Mouse (Mus musculus) kidney, postnatal 0 days (tissue): Measurements from ENCODE around the gene Ncaph. TPM values are rescaled to one million over a fixed set of nuclear protein-coding genes. Genes with fewer than 3 reads are reported as not detected.
"Not testable (repeated sequence)": the region's sequence is repeated elsewhere in the genome, so short reads cannot be mapped to it uniquely, and the experiment has no call there.

Experiments used
- ATAC-seq: fragments of 200-750 bp; cut with Nextera tagmentation; replicated peaks from 2 replicates; pipeline ENCODE4 v1.8.0; 2017; ENCODE audit warnings: low read depth, moderate number of reproducible peaks, moderate TSS enrichment, moderate library complexity; ENCODE audit not compliant: low FRiP score
- DNase-seq: peaks from one replicate; pipeline ENCODE4 v3.0.0-alpha.2; 2016; ENCODE audit warnings: low spot score
- H3K27ac ChIP-seq: fragments of 300-500 bp; sonication (generic); 2 replicates; pipeline ENCODE4 v1.5.1; 2014; ENCODE audit warnings: mild to moderate bottlenecking
- H3K27me3 ChIP-seq: fragments of 300-500 bp; sonication (generic); 2 replicates; pipeline ENCODE4 v1.6.1; 2014; ENCODE audit warnings: low read length, mixed read lengths; ENCODE audit not compliant: insufficient read depth
- H3K36me3 ChIP-seq: fragments of 300-500 bp; sonication (generic); 2 replicates; pipeline ENCODE4 v1.6.1; 2014; ENCODE audit warnings: low read length, mixed read lengths; ENCODE audit not compliant: insufficient read depth
- H3K4me1 ChIP-seq: fragments of 300-500 bp; sonication (generic); replicated peaks from 2 replicates; pipeline ENCODE4 v1.6.1; 2014; ENCODE audit warnings: antibody characterized with exemption, low read length, mixed read lengths; ENCODE audit not compliant: insufficient read depth
- H3K4me2 ChIP-seq: fragments of 300-500 bp; sonication (generic); 2 replicates; pipeline ENCODE4 v1.6.1; 2014; ENCODE audit warnings: mild to moderate bottlenecking, low read length, moderate library complexity, mixed read lengths
- H3K4me3 ChIP-seq: fragments of 300-500 bp; sonication (generic); replicated peaks from 2 replicates; pipeline ENCODE4 v1.5.1; 2014; ENCODE audit warnings: low read depth, low read length
- H3K9ac ChIP-seq: fragments of 300-500 bp; sonication (generic); 2 replicates; pipeline ENCODE4 v1.6.1; 2014; ENCODE audit warnings: low read depth, low read length
- H3K9me3 ChIP-seq: fragments of 300-500 bp; sonication (generic); replicated peaks from 2 replicates; pipeline ENCODE4 v1.6.1; 2016; ENCODE audit warnings: low read length, inconsistent platforms, mixed read lengths
- CTCF ChIP-seq: IDR thresholded peaks from 2 replicates; pipeline ENCODE4 v1.5.1; 2016; ENCODE audit warnings: antibody characterized with exemption, low read depth, mild to moderate bottlenecking, moderate library complexity
- WGBS: fragments of 180-500 bp; shearing (Covaris S2); extraction: QIAGEN DNeasy Blood & Tissue Kit; methylation state at CpG from one replicate; pipeline ENCODE4 v1.1.7; 2014; 5-methylcytosine and 5-hydroxymethylcytosine counted together
- polyA plus RNA-seq: library from polyadenylated mRNA; unstranded; fragments of >200 nt; fragmentation: Nextera tagmentation; extraction: Ambion mirVana; gene quantifications from 2 replicates; pipeline ENCODE4 v1.2.1, GENCODE M21; 2015

Gene Ncaph
- polyA plus RNA-seq, 1 experiment from 2014 or later: 36.7 TPM

DNA sequence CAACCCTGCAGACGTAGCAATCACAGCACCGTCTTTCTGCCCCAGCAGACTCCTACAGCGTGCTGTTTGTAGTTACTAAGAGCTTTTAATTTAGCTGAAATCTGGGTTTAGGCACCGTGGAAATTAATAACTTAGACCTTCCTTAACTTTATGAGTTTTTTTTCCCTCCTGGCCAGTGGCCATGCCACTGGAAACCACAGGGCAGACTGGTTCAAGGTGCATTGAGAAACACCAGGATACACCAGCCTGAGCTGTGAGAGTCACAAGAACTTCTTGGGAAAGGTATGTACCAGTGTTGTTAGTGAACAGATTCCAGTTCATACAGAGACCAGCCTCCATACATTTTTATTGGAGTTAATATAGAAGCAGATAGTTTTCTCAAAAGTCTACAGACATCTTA, 4.7 kb upstream of the Ncaph start:
- Histone ChIP-seq H3K36me3 (0 out of 2 replicates have a peak, but pooled peaks cover 5% of the 10 kb centered on the region), H3K4me3 (no peak overlapping the region), H3K9ac (no peak overlapping the region), H3K27ac (no peak overlapping the region), H3K4me1 (peaks cover 9% of the 10 kb centered on the region; the same call in 1 of the 2 replicates), H3K4me2 (no peak overlapping the region), H3K27me3 (no peaks in the 10 kb centered on the region), H3K9me3 (no peaks in the 10 kb centered on the region)
- TF ChIP-seq CTCF: no peak
- ATAC-seq (no peak), DNase-seq (no peak)
- WGBS: 71% methylated on average over 4 of the region's 4 CpGs

DNA sequence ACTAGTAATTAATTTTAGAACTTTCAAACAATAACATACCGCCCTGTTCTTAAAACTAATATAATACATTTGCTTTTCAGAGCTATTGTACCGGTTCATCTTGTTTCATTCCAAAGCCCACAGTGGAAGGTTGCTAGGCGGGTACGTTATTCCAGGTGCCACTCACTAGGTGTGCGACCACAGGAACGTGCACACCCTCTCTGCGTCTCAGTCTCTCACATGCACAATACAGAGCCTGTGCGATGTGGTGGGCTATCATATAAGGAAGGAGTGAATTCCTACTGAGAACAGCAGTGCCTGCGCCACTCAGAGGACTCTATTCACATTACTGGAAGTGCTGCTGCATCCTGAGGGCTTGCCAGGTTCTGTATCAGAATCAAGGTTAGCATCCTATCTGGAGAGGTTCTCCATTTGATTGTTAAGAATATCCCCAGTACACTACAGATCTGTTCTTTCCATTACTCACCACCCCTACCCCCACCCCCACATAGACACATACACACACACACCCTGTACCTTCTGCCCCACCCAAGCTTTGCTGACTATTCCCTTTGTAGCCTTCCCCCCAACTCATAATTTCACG, 4.2 kb upstream of the Ncaph start:
- no peaks in the 10 kb centered on the region for H3K27me3 ChIP-seq
- H3K9ac ChIP-seq: no peak overlapping the region
- no peak overlapping the region for H3K4me3 ChIP-seq
- no peak overlapping the region for H3K27ac ChIP-seq
- peaks cover 9% of the 10 kb centered on the region; the same call in 1 of the 2 replicates for H3K4me1 ChIP-seq
- H3K4me2 ChIP-seq: no peak overlapping the region
- no peak for DNase-seq
- 0 out of 2 replicates have a peak, but pooled peaks cover 5% of the 10 kb centered on the region for H3K36me3 ChIP-seq
- H3K9me3 ChIP-seq: no peaks in the 10 kb centered on the region
- no peak for TF ChIP-seq CTCF
- no peak for ATAC-seq
- 84% methylated on average over 10 of the region's 10 CpGs for whole genome bisulfite sequencing

DNA sequence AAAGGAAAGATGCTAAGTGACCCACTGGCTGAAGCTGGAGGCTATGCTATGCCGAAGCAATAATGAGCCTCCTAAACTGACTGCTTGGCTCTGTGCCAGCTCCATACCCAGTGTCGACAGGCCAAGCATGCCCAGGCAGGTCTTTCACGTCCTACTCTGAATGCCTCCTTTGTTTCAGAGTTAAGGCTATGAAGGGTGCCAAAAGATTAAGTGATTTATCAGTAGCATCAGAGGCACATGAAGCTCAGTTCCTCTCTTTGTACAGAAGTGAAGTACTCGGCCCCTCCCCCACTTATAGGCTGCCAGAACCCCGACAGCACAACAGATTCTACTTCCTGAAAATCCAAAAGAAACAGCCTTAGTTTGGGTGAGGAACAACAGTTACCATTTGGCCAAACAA, 3.2 kb upstream of the Ncaph start:
- peak; percentile 69 for DNase-seq
- 9% methylated on average over 5 of the region's 5 CpGs for WGBS
- peak overlapping the region; percentile 9 for H3K4me2 ChIP-seq
- H3K36me3 ChIP-seq: 0 out of 2 replicates have a peak, but pooled peaks cover 5% of the 10 kb centered on the region
- H3K4me3 ChIP-seq: no peak overlapping the region
- no peaks in the 10 kb centered on the region for H3K9me3 ChIP-seq
- peak; percentile 16; the same call in 1 of the 2 replicates for ATAC-seq
- TF ChIP-seq CTCF: no peak
- H3K27ac ChIP-seq: peak overlapping the region; percentile 58; the same call in 1 of the 2 replicates
- H3K4me1 ChIP-seq: peaks cover 7% of the 10 kb centered on the region; the same call in 1 of the 2 replicates
- H3K27me3 ChIP-seq: no peaks in the 10 kb centered on the region
- H3K9ac ChIP-seq: no peak overlapping the region

DNA sequence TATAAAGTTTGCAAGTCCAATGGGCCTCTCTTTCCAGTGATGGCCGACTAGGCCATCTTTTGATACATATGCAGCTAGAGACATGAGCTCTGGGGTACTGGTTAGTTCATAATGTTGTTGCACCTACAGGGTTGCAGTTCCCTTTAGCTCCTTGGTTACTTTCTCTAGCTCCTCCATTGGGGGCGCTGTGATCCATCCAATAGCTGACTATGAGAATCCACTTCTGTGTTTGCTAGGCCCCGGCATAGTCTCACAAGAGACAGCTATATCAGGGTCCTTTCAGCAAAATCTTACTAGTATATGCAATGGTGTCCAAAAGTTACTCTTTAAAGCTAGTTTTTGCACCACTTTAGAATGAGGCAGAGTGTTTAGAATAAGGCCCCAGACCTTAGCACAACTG, 1.5 kb upstream of the Ncaph start:
- peak; percentile 39; the same call in 1 of the 2 replicates for TF ChIP-seq CTCF
- not testable (repeated sequence) for H3K4me2 ChIP-seq, H3K9me3 ChIP-seq, H3K27me3 ChIP-seq, H3K27ac ChIP-seq, H3K36me3 ChIP-seq, H3K9ac ChIP-seq, H3K4me3 ChIP-seq, DNase-seq, ATAC-seq, H3K4me1 ChIP-seq
- WGBS: 36% methylated on average over 2 of the region's 3 CpGs

GRCm38 (mm10) chr2:127131353-127131752, 2.4 kb downstream of the Ncaph start:
- no peak for DNase-seq
- Histone ChIP-seq H3K4me3 (no peak overlapping the region), H3K27ac (no peak overlapping the region), H3K9ac (no peak overlapping the region), H3K27me3 (no peaks in the 10 kb centered on the region), H3K36me3 (peaks cover 11% of the 10 kb centered on the region; the same call in 1 of the 2 replicates), H3K4me2 (no peak overlapping the region), H3K4me1 (0 out of 2 replicates have a peak, but pooled peaks cover 10% of the 10 kb centered on the region), H3K9me3 (no peaks in the 10 kb centered on the region)
- no peak for ATAC-seq
- 56% methylated on average over 8 of the region's 8 CpGs for WGBS
- no peak for TF ChIP-seq CTCF

DNA sequence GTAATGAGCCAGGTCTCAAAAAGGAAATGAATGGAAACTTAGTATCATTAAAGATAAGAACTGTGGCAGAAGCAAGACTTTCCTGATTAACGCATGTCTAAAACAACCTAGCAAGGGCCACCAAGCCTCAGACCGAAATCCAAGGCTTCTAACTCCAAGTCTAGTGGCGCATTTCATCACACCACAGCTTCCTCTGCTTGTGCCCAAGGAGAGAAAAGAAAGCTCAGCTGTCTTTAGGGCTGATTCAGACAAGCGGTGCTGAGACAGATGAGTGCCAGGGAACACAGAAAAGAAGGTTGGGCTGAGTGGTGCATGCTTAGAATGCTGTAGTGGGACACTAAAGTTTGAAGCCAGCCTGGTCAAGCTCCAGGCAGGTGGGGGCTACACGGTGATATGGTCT, 4.8 kb downstream of the Ncaph start:
- no peak overlapping the region for H3K9ac ChIP-seq
- no peak for TF ChIP-seq CTCF

More for the DNA sequence above, 4.8 kb downstream of the Ncaph start:
- H3K36me3 ChIP-seq: peaks cover 28% of the 10 kb centered on the region
- 88% methylated on average over 5 of the region's 5 CpGs for WGBS
- ATAC-seq (no peak), DNase-seq (no peak)
- 0 out of 2 replicates have a peak, but pooled peaks cover 10% of the 10 kb centered on the region for H3K4me1 ChIP-seq
- no peak overlapping the region for H3K4me3 ChIP-seq
- H3K27ac ChIP-seq: no peak overlapping the region
- no peaks in the 10 kb centered on the region for H3K9me3 ChIP-seq
- no peaks in the 10 kb centered on the region for H3K27me3 ChIP-seq
- no peak overlapping the region for H3K4me2 ChIP-seq
